Mouse (Mus musculus): Measurements from ENCODE around the gene Hspb2. TPM values are rescaled to one million over a fixed set of nuclear protein-coding genes. Genes with fewer than 3 reads are reported as not detected.

The Hspb2 gene
- total RNA-seq, 4 experiments from 2014 or later = 3.0 to 3.2 (median 3.1) TPM

GRCm38 (mm10) chr9:50709108-50709507, 43.0 kb downstream of the Hspb2 start:
- DNase-seq = no peak

DNA sequence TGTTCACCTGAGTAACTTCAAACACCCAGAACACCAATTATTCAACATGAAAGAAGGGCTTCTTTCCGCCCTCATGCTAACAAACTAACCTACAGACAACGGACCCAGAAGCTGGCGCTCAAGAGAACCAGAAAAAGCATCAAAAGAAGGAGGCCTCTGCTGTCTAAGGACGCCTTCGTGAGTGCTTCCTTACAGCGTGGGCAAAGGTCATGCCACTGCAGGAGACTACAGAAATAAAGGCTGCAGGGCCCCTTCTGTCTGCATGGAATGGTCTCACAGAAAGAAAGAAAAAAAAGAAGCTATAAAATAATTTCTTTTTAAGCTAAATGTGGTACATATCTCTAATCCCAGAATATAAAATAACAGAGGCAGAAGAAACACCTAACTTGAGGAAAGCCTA, 47.2 kb downstream of the Hspb2 start:
- DNase-seq = no peak

Other genes starting within 250 kb of the Hspb2 start
- 10 to 100 TPM; 54.1 to 70.2 (median 63.4) TPM for gene Pts, start 223.6 kb downstream of the Hspb2 start, total RNA-seq (2022)
- 1 to 10 TPM; 5.5 to 9.1 (median 7.3) TPM for gene Il18, start 197.5 kb downstream of the Hspb2 start, total RNA-seq (2022)
- 1 to 10 TPM; 4.8 to 7.0 (median 5.6) TPM for gene Bco2, start 197.2 kb downstream of the Hspb2 start, total RNA-seq (2022)
- not detected for gene Tex12, start 191.0 kb downstream of the Hspb2 start, total RNA-seq (2022)
- 100 to 1,000 TPM; 137 to 229 (median 191) TPM for gene Sdhd, start 148.5 kb downstream of the Hspb2 start, total RNA-seq (2022)
- gene Timm8b, start 148.4 kb downstream of the Hspb2 start, total RNA-seq (2022) = 100 to 1,000 TPM; 139 to 206 (median 156) TPM
- gene Pih1d2, start 135.0 kb downstream of the Hspb2 start, total RNA-seq (2022) = 1 to 10 TPM; 2.5 to 3.5 (median 3.0) TPM
- gene Nkapd1, start 134.9 kb downstream of the Hspb2 start, total RNA-seq (2022) = 10 to 100 TPM; 16.8 to 24.3 (median 22.4) TPM
- 100 to 1,000 TPM in 2 of 4 experiments, 10 to 100 TPM in 2; 71.5 to 123 (median 102) TPM for gene Dlat, start 92.6 kb downstream of the Hspb2 start, total RNA-seq (2022)
- gene Dixdc1, start 12.8 kb downstream of the Hspb2 start, total RNA-seq (2022) = 10 to 100 TPM in 3 of 4 experiments, 1 to 10 TPM in 1; 9.5 to 13.6 (median 11.7) TPM
- 1 to 10 TPM; 6.6 to 9.3 (median 7.9) TPM for gene 2310030G06Rik, start 5.8 kb downstream of the Hspb2 start, total RNA-seq (2022)
- 10 to 100 TPM; 26.8 to 60.1 (median 38.2) TPM for gene Cryab, start 1.0 kb downstream of the Hspb2 start, total RNA-seq (2022)
- gene Fdxacb1, start 15.9 kb upstream of the Hspb2 start, total RNA-seq (2022) = 1 to 10 TPM; 5.3 to 8.9 (median 6.7) TPM
- 10 to 100 TPM; 17.6 to 31.5 (median 21.7) TPM for gene Alg9, start 22.7 kb upstream of the Hspb2 start, total RNA-seq (2022)
- gene 1110032A03Rik, start 23.2 kb upstream of the Hspb2 start, total RNA-seq (2022) = 10 to 100 TPM; 43.1 to 53.3 (median 44.2) TPM
- gene Ppp2r1b, start 92.9 kb upstream of the Hspb2 start, total RNA-seq (2022) = 10 to 100 TPM; 32.9 to 46.7 (median 43.7) TPM

All from adrenal gland, adult 8-10 months (tissue).